Mouse (Mus musculus): ENCODE results near the gene Gm49321. TPM values are rescaled to one million over a fixed set of nuclear protein-coding genes. Genes with fewer than 3 reads are reported as not detected.
A peak's percentile ranks its signal among the peaks of the same experiment; 100 is the strongest.

Gm49321 gene
- 15.2 and 15.8 TPM in 2 replicates for polyA plus RNA-seq (2016; fragmentation: Nextera tagmentation; extraction: Ambion mirVana)

DNA sequence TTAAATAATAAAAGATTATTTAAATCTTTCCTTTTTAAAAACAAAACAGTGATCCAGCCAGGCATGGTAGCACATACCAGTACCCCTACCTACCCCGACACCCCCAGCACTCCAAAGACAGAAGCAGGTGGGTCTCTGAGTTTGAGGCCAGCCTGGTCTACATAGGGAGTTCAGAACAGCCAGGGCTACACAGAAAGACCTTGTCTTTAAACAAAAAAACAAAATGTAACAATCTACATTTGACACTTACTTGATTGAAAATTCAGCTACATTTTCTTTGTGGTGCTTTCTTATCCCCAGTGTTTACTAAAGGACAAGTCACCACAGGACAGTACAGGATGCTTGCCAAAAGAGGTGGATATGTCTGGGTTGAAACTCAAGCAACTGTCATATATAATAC, at the start of gene Gm49321:
Gm49321 (plus strand) TSS at position 301 of the 400 bp plus-strand sequence.
- Histone ChIP-seq H3K9me3 (replicated peaks) (no peaks in the 10 kb centered on the region), H3K36me3 (peaks cover 65% of the 10 kb centered on the region)
- 90% methylated on average over 1 of the region's 1 CpGs for WGBS

GRCm38 (mm10) chr12:73888003-73888783, 49.3 kb upstream of the Gm49321 start:
- Histone ChIP-seq H3K4me2 (replicated peaks) (no peak overlapping the region), H3K9ac (no peak overlapping the region), H3K36me3 (no peaks in the 10 kb centered on the region), H3K27me3 (no peaks in the 10 kb centered on the region), H3K9me3 (replicated peaks) (no peaks in the 10 kb centered on the region), H3K4me1 (no peaks in the 10 kb centered on the region), H3K4me3 (no peak overlapping the region), H3K27ac (no peak overlapping the region)
- WGBS = 91% methylated on average over 8 of the region's 8 CpGs
- no peak for ATAC-seq (ENCODE audit: low FRiP score)

More for the DNA sequence above, at the start of gene Gm49321:
- H3K4me1 ChIP-seq = no peaks in the 10 kb centered on the region
- H3K27me3 ChIP-seq = no peaks in the 10 kb centered on the region
- no peak within 1 kb of the TSS for H3K27ac ChIP-seq
- H3K4me2 ChIP-seq (replicated peaks) = no peak within 1 kb of the TSS
- no peak within 1 kb of the TSS for H3K9ac ChIP-seq
- ATAC-seq (ENCODE audit: low FRiP score) = no peak
- no peak within 1 kb of the TSS for H3K4me3 ChIP-seq

DNA sequence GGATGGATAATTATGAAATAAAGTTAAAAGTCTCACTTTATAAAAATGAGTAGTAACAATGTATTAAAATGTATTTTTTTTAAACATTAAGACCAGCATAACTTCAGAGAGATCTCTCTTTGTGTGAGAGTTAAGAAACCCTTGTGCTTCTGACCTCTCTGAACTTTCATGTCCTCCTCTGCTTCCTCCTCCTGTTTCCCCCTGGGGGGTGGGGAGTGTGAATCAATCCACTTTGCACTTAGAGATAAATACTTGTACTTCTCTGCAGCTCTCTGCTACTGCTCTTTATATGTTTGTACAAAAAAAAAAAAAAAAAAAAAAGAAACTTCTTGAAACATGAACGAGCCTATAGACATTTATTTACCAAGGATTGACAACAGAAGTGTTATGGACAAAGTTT, 47.9 kb upstream of the Gm49321 start:
- no peak for ATAC-seq (ENCODE audit: low FRiP score)
- H3K9ac ChIP-seq = no peak overlapping the region
- no peaks in the 10 kb centered on the region for H3K4me1 ChIP-seq
- no peaks in the 10 kb centered on the region for H3K27me3 ChIP-seq
- H3K4me3 ChIP-seq = no peak overlapping the region
- no peak overlapping the region for H3K4me2 ChIP-seq (replicated peaks)
- no peaks in the 10 kb centered on the region for H3K9me3 ChIP-seq (replicated peaks)
- no peaks in the 10 kb centered on the region for H3K36me3 ChIP-seq
- 63% methylated on average over 1 of the region's 1 CpGs for WGBS
- H3K27ac ChIP-seq = no peak overlapping the region

DNA sequence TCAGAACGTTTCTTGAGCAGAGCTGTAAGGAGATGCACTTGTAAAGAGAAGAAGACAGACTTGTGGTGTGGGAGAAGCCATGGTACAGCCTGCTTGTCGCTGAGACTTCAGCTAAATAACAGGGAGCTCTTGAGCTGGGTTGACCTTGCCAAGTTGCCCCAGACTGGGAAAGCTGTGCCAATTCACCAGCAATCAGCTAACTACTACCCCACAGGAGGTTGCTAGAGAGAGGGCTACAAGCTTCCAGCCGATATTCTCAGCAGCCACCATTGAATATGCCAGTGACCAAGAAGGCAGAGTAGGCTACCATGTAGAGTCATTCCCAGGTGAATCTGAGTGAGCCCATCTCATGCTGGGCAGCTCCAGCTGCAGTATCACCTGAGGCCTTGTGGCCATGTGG, 47.4 kb upstream of the Gm49321 start:
- no peaks in the 10 kb centered on the region for H3K9me3 ChIP-seq (replicated peaks)
- H3K4me2 ChIP-seq (replicated peaks) = no peak overlapping the region
- no peak overlapping the region for H3K4me3 ChIP-seq
- H3K9ac ChIP-seq = no peak overlapping the region
- 77% methylated on average over 3 of the region's 3 CpGs for WGBS
- ATAC-seq (ENCODE audit: low FRiP score) = no peak
- no peak overlapping the region for H3K27ac ChIP-seq
- H3K27me3 ChIP-seq = no peaks in the 10 kb centered on the region
- H3K36me3 ChIP-seq = no peaks in the 10 kb centered on the region
- no peaks in the 10 kb centered on the region for H3K4me1 ChIP-seq

DNA sequence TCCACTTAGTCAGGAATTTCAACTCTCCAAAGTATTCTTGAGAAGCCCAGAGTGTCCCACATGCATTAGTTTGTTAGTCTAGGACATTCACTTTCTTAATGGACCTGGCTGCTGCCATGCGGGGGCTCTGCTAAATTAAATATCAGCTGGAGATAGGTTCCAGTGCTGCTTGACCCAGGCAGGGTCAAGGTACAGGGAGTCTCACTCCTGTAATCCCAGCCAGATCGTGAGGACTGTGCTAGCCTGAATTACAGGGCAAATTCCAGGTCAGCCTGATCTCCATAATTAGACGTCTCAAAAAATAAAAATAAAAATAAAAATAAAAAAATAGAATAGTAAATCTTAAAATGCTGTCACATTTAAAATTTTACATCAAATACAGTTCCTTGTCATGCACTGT, 44.8 kb upstream of the Gm49321 start:
- no peaks in the 10 kb centered on the region for H3K9me3 ChIP-seq (replicated peaks)
- no peaks in the 10 kb centered on the region for H3K4me1 ChIP-seq
- H3K4me3 ChIP-seq = no peak overlapping the region
- H3K27ac ChIP-seq = no peak overlapping the region
- H3K4me2 ChIP-seq (replicated peaks) = no peak overlapping the region
- ATAC-seq (ENCODE audit: low FRiP score) = peak; percentile 19; the same call in 1 of the 2 replicates
- H3K9ac ChIP-seq = no peak overlapping the region
- H3K36me3 ChIP-seq = no peaks in the 10 kb centered on the region
- H3K27me3 ChIP-seq = no peaks in the 10 kb centered on the region
- 54% methylated on average over 3 of the region's 3 CpGs for WGBS

- Histone ChIP-seq H3K4me1 (no peaks in the 10 kb centered on the region), H3K27me3 (no peaks in the 10 kb centered on the region), H3K27ac (no peak overlapping the region), H3K36me3 (no peaks in the 10 kb centered on the region), H3K9me3 (replicated peaks) (no peaks in the 10 kb centered on the region), H3K4me2 (replicated peaks) (no peak overlapping the region), H3K4me3 (no peak overlapping the region), H3K9ac (no peak overlapping the region)
- WGBS = 85% methylated on average over 6 of the region's 6 CpGs
- no peak for ATAC-seq (ENCODE audit: low FRiP score)
Observed at GRCm38 (mm10) chr12:73894838-73895237, 42.6 kb upstream of the Gm49321 start.

GRCm38 (mm10) chr12:73895674-73896073, 41.8 kb upstream of the Gm49321 start:
- H3K4me3 ChIP-seq = no peak overlapping the region
- no peaks in the 10 kb centered on the region for H3K4me1 ChIP-seq
- H3K9ac ChIP-seq = no peak overlapping the region
- no peaks in the 10 kb centered on the region for H3K36me3 ChIP-seq
- no peaks in the 10 kb centered on the region for H3K9me3 ChIP-seq (replicated peaks)
- 92% methylated on average over 2 of the region's 2 CpGs for WGBS
- no peaks in the 10 kb centered on the region for H3K27me3 ChIP-seq
- no peak overlapping the region for H3K27ac ChIP-seq
- H3K4me2 ChIP-seq (replicated peaks) = no peak overlapping the region
- ATAC-seq (ENCODE audit: low FRiP score) = no peak

GRCm38 (mm10) chr12:73896471-73896870, 41.0 kb upstream of the Gm49321 start:
- H3K4me1 ChIP-seq = no peaks in the 10 kb centered on the region
- H3K27ac ChIP-seq = no peak overlapping the region
- 82% methylated on average over 3 of the region's 3 CpGs for WGBS
- H3K9ac ChIP-seq = no peak overlapping the region
- H3K9me3 ChIP-seq (replicated peaks) = no peaks in the 10 kb centered on the region
- no peak overlapping the region for H3K4me2 ChIP-seq (replicated peaks)
- no peak for ATAC-seq (ENCODE audit: low FRiP score)
- no peak overlapping the region for H3K4me3 ChIP-seq
- no peaks in the 10 kb centered on the region for H3K27me3 ChIP-seq
- H3K36me3 ChIP-seq = no peaks in the 10 kb centered on the region

- no peak overlapping the region for H3K27ac ChIP-seq
- no peaks in the 10 kb centered on the region for H3K4me1 ChIP-seq
- H3K9me3 ChIP-seq (replicated peaks) = no peaks in the 10 kb centered on the region
- no peak overlapping the region for H3K9ac ChIP-seq
- WGBS = 63% methylated on average over 2 of the region's 2 CpGs
- H3K36me3 ChIP-seq = no peaks in the 10 kb centered on the region
- ATAC-seq (ENCODE audit: low FRiP score) = no peak
- no peak overlapping the region for H3K4me2 ChIP-seq (replicated peaks)
- no peak overlapping the region for H3K4me3 ChIP-seq
- no peaks in the 10 kb centered on the region for H3K27me3 ChIP-seq
Observed at GRCm38 (mm10) chr12:73898281-73898680, 39.2 kb upstream of the Gm49321 start.

DNA sequence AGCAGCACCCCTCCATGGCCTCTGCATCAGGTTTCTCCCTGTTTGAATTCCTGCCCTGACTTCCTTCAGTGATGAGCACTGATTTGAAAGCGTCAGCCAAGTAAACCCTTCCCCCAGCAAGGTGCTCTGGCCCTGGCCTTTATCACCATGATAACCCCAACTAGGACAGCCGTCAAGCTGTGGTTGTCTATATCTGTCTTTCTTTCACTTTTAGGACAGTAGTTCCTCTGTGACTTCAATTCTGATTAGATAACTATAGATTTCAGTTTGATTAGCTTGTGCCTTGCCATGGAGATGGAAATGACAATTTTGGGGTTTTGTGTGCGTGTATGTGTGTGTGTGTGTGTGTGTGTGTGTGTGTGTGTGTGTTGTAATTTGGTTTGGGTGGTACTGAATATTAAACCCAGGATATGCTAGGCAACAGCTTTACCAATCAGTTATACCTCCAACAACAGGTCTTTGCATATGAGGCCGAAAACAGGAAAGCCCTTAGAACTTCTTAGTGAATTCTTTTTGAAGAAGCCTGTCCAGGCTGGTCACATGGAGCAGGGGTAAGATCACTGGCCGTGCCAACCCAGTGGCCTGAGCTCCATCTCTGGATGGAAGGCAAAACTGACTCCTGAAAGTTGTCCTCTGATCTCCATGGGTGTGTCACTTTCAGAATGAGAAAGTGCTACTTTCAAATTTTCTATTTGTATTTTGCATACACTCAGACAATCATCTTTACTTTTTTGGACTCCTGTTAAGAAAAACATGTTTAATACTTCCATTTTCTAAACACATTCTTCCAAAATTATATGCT, 33.1 kb upstream of the Gm49321 start:
- Histone ChIP-seq H3K9me3 (replicated peaks) (no peaks in the 10 kb centered on the region), H3K9ac (no peak overlapping the region), H3K4me1 (peaks cover 2% of the 10 kb centered on the region), H3K36me3 (no peaks in the 10 kb centered on the region), H3K4me3 (no peak overlapping the region), H3K27me3 (no peaks in the 10 kb centered on the region), H3K27ac (no peak overlapping the region), H3K4me2 (replicated peaks) (no peak overlapping the region)
- WGBS = 89% methylated on average over 5 of the region's 5 CpGs
- no peak for ATAC-seq (ENCODE audit: low FRiP score)

DNA sequence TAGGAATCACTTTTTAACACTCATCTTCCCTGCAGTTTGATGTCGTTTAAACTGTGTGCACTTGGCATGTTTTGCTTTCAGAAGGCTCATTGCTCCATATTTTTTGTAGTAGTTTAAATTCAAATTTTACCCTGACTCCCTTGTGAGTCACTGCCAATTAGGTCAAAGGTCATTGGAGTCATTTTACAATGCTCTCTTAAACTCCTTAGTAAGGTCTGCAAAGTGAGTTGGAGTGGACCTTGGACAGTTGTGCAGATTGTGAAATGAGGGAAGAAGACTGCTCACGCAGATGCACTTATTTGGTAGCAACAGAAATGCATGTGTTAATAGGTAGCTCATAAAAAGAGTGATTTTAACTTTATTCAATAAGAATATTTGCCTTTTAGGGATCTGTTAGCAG, 32.4 kb upstream of the Gm49321 start:
- H3K9me3 ChIP-seq (replicated peaks) = no peaks in the 10 kb centered on the region
- ATAC-seq (ENCODE audit: low FRiP score) = no peak
- 51% methylated on average over 2 of the region's 2 CpGs for WGBS
- no peak overlapping the region for H3K9ac ChIP-seq
- H3K27me3 ChIP-seq = no peaks in the 10 kb centered on the region
- H3K27ac ChIP-seq = no peak overlapping the region
- H3K4me1 ChIP-seq = peaks cover 5% of the 10 kb centered on the region
- H3K4me3 ChIP-seq = no peak overlapping the region
- no peaks in the 10 kb centered on the region for H3K36me3 ChIP-seq
- H3K4me2 ChIP-seq (replicated peaks) = no peak overlapping the region

GRCm38 (mm10) chr12:73905555-73905954, 31.9 kb upstream of the Gm49321 start:
- Histone ChIP-seq H3K27ac (no peak overlapping the region), H3K36me3 (no peaks in the 10 kb centered on the region), H3K4me1 (peaks cover 9% of the 10 kb centered on the region), H3K4me3 (no peak overlapping the region), H3K9ac (no peak overlapping the region), H3K9me3 (replicated peaks) (no peaks in the 10 kb centered on the region), H3K27me3 (no peaks in the 10 kb centered on the region), H3K4me2 (replicated peaks) (no peak overlapping the region)
- ATAC-seq (ENCODE audit: low FRiP score) = no peak
- 79% methylated on average over 4 of the region's 4 CpGs for WGBS

Measured in hindbrain, embryonic 12.5 days (tissue).